Mouse (Mus musculus) CD4-positive, CD25-positive, alpha-beta regulatory T cell, adult 2 months (primary cell): ENCODE measurements around the gene Adk.
"Not testable (repeated sequence)": the region's sequence is repeated elsewhere in the genome, so short reads cannot be mapped to it uniquely, and the experiment has no call there.

Experiments used
- DNase-seq: peaks from one replicate; pipeline ENCODE4 v3.0.0-alpha.2; 2012; ENCODE audit warnings: low read depth, low spot score

The Adk gene

DNA sequence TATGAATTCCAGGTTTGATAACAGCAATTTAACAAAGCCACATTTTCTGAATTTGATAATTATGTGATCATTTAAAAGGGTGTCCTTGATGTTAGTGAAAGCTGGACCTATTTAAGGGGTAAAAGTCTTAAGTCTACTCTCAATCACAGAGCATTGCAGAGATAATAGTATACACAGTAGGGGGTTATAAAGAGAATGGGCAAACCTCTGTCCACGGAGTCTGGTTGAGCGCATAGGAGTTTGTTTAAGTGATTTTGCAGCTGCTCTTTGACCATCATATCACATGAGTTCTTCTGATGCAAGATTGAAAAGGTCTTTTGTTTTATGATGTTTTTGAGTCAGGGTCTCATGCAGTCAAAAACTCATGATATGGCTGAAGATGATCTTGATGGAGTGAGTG lies 431.8 kb downstream of the Adk start:
- no peak for DNase-seq

DNA sequence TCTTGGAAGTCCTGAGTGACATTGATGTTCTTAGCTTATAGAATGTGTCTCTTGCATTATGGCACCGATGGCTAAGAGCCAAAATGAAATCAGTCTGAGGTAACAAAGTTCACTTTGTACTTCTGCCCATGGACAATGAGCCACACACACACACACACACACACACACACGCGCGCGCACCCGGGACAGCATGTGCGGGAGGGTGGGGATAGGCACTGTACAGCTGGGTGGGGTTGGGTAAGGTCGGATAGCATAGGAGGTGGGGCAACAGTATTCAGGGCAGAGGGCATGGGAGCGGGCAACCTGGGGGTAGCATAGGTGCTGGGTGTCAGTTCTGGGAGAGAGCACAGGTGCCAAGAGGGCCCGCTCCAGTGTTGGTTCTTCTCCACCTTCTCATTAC lies 432.3 kb downstream of the Adk start:
- DNase-seq, result no peak

GRCm38 (mm10) chr14:21485961-21486520 lies 433.7 kb downstream of the Adk start:
- no peak for DNase-seq

GRCm38 (mm10) chr14:21487135-21487534 lies 434.8 kb downstream of the Adk start:
- not testable (repeated sequence) for DNase-seq

GRCm38 (mm10) chr14:21488426-21489115 lies 436.2 kb downstream of the Adk start:
- DNase-seq, result not testable (repeated sequence)

GRCm38 (mm10) chr14:21489116-21489485 lies 436.7 kb downstream of the Adk start:
- DNase-seq, result no peak

DNA sequence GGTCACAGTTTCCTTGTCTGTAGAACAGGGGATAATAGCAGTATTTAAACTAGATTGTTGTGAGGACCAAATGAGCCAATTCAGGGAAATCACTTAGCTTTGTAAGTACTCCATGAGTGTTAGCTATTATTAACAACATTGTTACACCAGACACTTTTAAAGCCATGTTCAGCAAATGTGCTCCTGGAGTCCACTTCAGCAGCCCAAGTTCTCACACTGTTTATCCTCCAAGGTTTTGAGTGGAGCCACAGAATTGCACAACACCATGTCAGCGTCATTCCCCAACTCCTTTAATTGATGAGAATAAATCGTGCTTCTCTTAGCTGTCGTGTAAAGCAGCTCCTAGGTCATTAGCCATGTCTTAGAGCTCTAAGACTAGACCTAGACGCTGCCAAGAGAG lies 437.8 kb downstream of the Adk start:
- no peak for DNase-seq
